Mouse (Mus musculus) megakaryocyte progenitor cell, adult 5-6 weeks (primary cell): ENCODE data around the gene Tceal5. TPM values are rescaled to one million over a fixed set of nuclear protein-coding genes. Genes with fewer than 3 reads are reported as not detected.

Source experiments
- ATAC-seq: replicated peaks from 2 replicates; pipeline ENCODE4 v1.8.0; 2016; ENCODE audit warnings: mild to moderate bottlenecking, moderate TSS enrichment, inconsistent platforms; ENCODE audit not compliant: poor library complexity
- total RNA-seq, 2 experiments: library from RNA; stranded (forward) in 1 of 2; stranded (reverse) in 1 of 2; fragments of 157-497, 149-512 nt in 1 of 2; fragments of 200-1000 nt in 1 of 2; gene quantifications; 2 replicates each; pipeline versions ENCODE4 v1.2.3 to v1.2.4; 2015 to 2017

Tceal5 gene
- total RNA-seq, 2 experiments from 2014 or later: 0.64 to 1.00 TPM

- peak; percentile 98 for ATAC-seq
Observed at GRCm38 (mm10) chrX:136172118-136172551, 31.5 kb downstream of the Tceal5 start, which contains the start of gene Tceal8. TSS of gene Tceal8 (minus strand) at chrX:136172342.

GRCm38 (mm10) chrX:136171189-136172117 is 32.2 kb downstream of the Tceal5 start:
- peak; percentile 35 for ATAC-seq

- no peak for ATAC-seq
Observed at GRCm38 (mm10) chrX:136170625-136171024, 33.1 kb downstream of the Tceal5 start.

Other genes starting within 250 kb of the Tceal5 start
- gene Arxes2, start 210.1 kb downstream of the Tceal5 start, total RNA-seq (2015): 1.2 and 1.7 TPM in 2 replicates
- 0.71 and 1.0 TPM in 2 replicates for gene Arxes2, start 210.1 kb downstream of the Tceal5 start, total RNA-seq (2017)
- not detected in 2 replicates for gene Arxes1, start 170.5 kb downstream of the Tceal5 start, total RNA-seq (2015)
- not detected in 2 replicates for gene Arxes1, start 170.5 kb downstream of the Tceal5 start, total RNA-seq (2017)
- not detected in 2 replicates for gene Bex2, start 135.6 kb downstream of the Tceal5 start, total RNA-seq (2015)
- 0.37 and 0.62 TPM in 2 replicates for gene Bex2, start 135.6 kb downstream of the Tceal5 start, total RNA-seq (2017)
- gene Nxf3, start 118.6 kb downstream of the Tceal5 start, total RNA-seq (2015): not detected in 2 replicates
- not detected in 2 replicates for gene Nxf3, start 118.6 kb downstream of the Tceal5 start, total RNA-seq (2017)
- gene Bex4, start 64.9 kb downstream of the Tceal5 start, total RNA-seq (2015): 7.7 and 8.3 TPM in 2 replicates
- 7.4 and 17.7 TPM in 2 replicates for gene Bex4, start 64.9 kb downstream of the Tceal5 start, total RNA-seq (2017)
- gene Tceal8, start 31.5 kb downstream of the Tceal5 start, total RNA-seq (2015): 64.8 and 74.3 TPM in 2 replicates
- gene Tceal8, start 31.5 kb downstream of the Tceal5 start, total RNA-seq (2017): 109 and 113 TPM in 2 replicates
- not detected in 2 replicates for gene Tceal7, start 10.9 kb upstream of the Tceal5 start, total RNA-seq (2015)
- not detected in 2 replicates for gene Tceal7, start 10.9 kb upstream of the Tceal5 start, total RNA-seq (2017)
- gene Bex1, start 11.6 kb upstream of the Tceal5 start, total RNA-seq (2015): 1.8 and 4.9 TPM in 2 replicates
- 1.9 and 2.3 TPM in 2 replicates for gene Bex1, start 11.6 kb upstream of the Tceal5 start, total RNA-seq (2017)
- 115 and 121 TPM in 2 replicates for gene Tceal9, start 41.2 kb upstream of the Tceal5 start, total RNA-seq (2015)
- gene Tceal9, start 41.2 kb upstream of the Tceal5 start, total RNA-seq (2017): 184 and 204 TPM in 2 replicates
- 145 and 158 TPM in 2 replicates for gene Bex3, start 66.4 kb upstream of the Tceal5 start, total RNA-seq (2015)
- gene Bex3, start 66.4 kb upstream of the Tceal5 start, total RNA-seq (2017): 96.6 and 102 TPM in 2 replicates